Mouse (Mus musculus) liver, embryonic 12.5 days (tissue): ENCODE data around the gene Apol8. TPM values are rescaled to one million over a fixed set of nuclear protein-coding genes. Genes with fewer than 3 reads are reported as not detected.
"Not testable (repeated sequence)": the region's sequence is repeated elsewhere in the genome, so short reads cannot be mapped to it uniquely, and the experiment has no call there.

Experiments used
- ATAC-seq: fragments of 200-750 bp; cut with Nextera tagmentation; 2 replicates; pipeline ENCODE4 v1.8.0; 2017; ENCODE audit warnings: moderate number of reproducible peaks, mild to moderate bottlenecking, moderate library complexity
- H3K27ac ChIP-seq: fragments of 300-500 bp; sonication (generic); 2 replicates; pipeline ENCODE4 v1.5.1; 2016; ENCODE audit warnings: mild to moderate bottlenecking
- H3K27me3 ChIP-seq: fragments of 300-500 bp; sonication (generic); replicated peaks from 2 replicates; pipeline ENCODE4 v1.6.1; 2016; ENCODE audit warnings: mild to moderate bottlenecking, moderate library complexity
- H3K36me3 ChIP-seq: fragments of 300-500 bp; sonication (generic); 2 replicates; pipeline ENCODE4 v1.6.1; 2016; ENCODE audit warnings: mild to moderate bottlenecking, moderate library complexity
- H3K4me1 ChIP-seq: fragments of 300-500 bp; sonication (generic); 2 replicates; pipeline ENCODE4 v1.6.1; 2016
- H3K4me2 ChIP-seq: fragments of 300-500 bp; sonication (generic); 2 replicates; pipeline ENCODE4 v1.6.1; 2016; ENCODE audit warnings: mild to moderate bottlenecking, moderate library complexity
- H3K4me3 ChIP-seq: fragments of 300-500 bp; sonication (generic); 2 replicates; pipeline ENCODE4 v1.5.1; 2016; ENCODE audit warnings: mild to moderate bottlenecking, moderate library complexity
- H3K9ac ChIP-seq: fragments of 300-500 bp; sonication (generic); 2 replicates; pipeline ENCODE4 v1.6.1; 2016; ENCODE audit warnings: mild to moderate bottlenecking, moderate library complexity
- H3K9me3 ChIP-seq: fragments of 300-500 bp; sonication (generic); replicated peaks from 2 replicates; pipeline ENCODE4 v1.6.1; 2016; ENCODE audit warnings: mild to moderate bottlenecking, moderate library complexity
- WGBS: fragments of 180-500 bp; shearing (Covaris S2); methylation state at CpG from one replicate; pipeline ENCODE4 v1.1.7; 2016; ENCODE audit not compliant: insufficient replicate concordance; 5-methylcytosine and 5-hydroxymethylcytosine counted together
- polyA plus RNA-seq: library from polyadenylated mRNA; unstranded; fragments of >200 nt; fragmentation: Nextera tagmentation; extraction: Ambion mirVana; gene quantifications from 2 replicates; pipeline ENCODE4 v1.2.1, GENCODE M21; 2016

The Apol8 gene
- polyA plus RNA-seq, 1 experiment from 2014 or later = 26.7 TPM

- H3K36me3 ChIP-seq = not testable (repeated sequence)
Measured at GRCm38 (mm10) chr15:77721509-77721908, 35.3 kb downstream of the Apol8 start.

GRCm38 (mm10) chr15:77718240-77718639, 38.6 kb downstream of the Apol8 start:
- not testable (repeated sequence) for H3K4me1 ChIP-seq, ATAC-seq, H3K9ac ChIP-seq, H3K4me2 ChIP-seq, H3K27ac ChIP-seq, H3K36me3 ChIP-seq, H3K4me3 ChIP-seq, H3K27me3 ChIP-seq, H3K9me3 ChIP-seq
- WGBS = 68% methylated on average over 6 of the region's 6 CpGs

More at GRCm38 (mm10) chr15:77721509-77721908, 35.3 kb downstream of the Apol8 start:
- not testable (repeated sequence) for H3K4me3 ChIP-seq, H3K27me3 ChIP-seq, H3K4me2 ChIP-seq, ATAC-seq, H3K27ac ChIP-seq, H3K9me3 ChIP-seq, H3K9ac ChIP-seq, H3K4me1 ChIP-seq
- no CpG with 5 or more reads among the region's 3 CpGs for WGBS

GRCm38 (mm10) chr15:77708936-77709335, 47.9 kb downstream of the Apol8 start:
- not testable (repeated sequence) for ATAC-seq, H3K9me3 ChIP-seq, H3K4me1 ChIP-seq, H3K36me3 ChIP-seq, H3K27ac ChIP-seq, H3K4me2 ChIP-seq, H3K4me3 ChIP-seq, H3K27me3 ChIP-seq, H3K9ac ChIP-seq
- WGBS = 33% methylated on average over 1 of the region's 1 CpGs

GRCm38 (mm10) chr15:77705306-77705705, 51.5 kb downstream of the Apol8 start:
- not testable (repeated sequence) for ATAC-seq

GRCm38 (mm10) chr15:77698656-77699055, 58.1 kb downstream of the Apol8 start, which contains the start of gene Apol7e:
Gene Apol7e (plus strand): TSS chr15:77698857.
- not testable (repeated sequence) for H3K4me1 ChIP-seq, H3K36me3 ChIP-seq, ATAC-seq, H3K27me3 ChIP-seq, H3K27ac ChIP-seq, H3K9ac ChIP-seq, H3K4me2 ChIP-seq, H3K4me3 ChIP-seq, H3K9me3 ChIP-seq
- WGBS = 44% methylated on average over 4 of the region's 4 CpGs

More at GRCm38 (mm10) chr15:77705306-77705705, 51.5 kb downstream of the Apol8 start:
- not testable (repeated sequence) for H3K9ac ChIP-seq, H3K9me3 ChIP-seq, H3K27me3 ChIP-seq, H3K4me2 ChIP-seq, H3K27ac ChIP-seq, H3K4me1 ChIP-seq, H3K36me3 ChIP-seq, H3K4me3 ChIP-seq
- WGBS = 75% methylated on average over 3 of the region's 3 CpGs

Other genes starting within 250 kb of the Apol8 start
- gene Apol11a, start 248.7 kb downstream of the Apol8 start, polyA plus RNA-seq = 0.19 and 0.42 TPM in 2 replicates
- not detected in 2 replicates for gene Apol7c, start 223.7 kb downstream of the Apol8 start, polyA plus RNA-seq
- not detected in 2 replicates for gene 1700025B11Rik, start 195.1 kb downstream of the Apol8 start, polyA plus RNA-seq
- not detected in 2 replicates for gene Apol10b, start 160.9 kb downstream of the Apol8 start, polyA plus RNA-seq
- not detected in 2 replicates for gene Gm36245, start 157.7 kb downstream of the Apol8 start, polyA plus RNA-seq
- gene Apol11b, start 113.7 kb downstream of the Apol8 start, polyA plus RNA-seq = 6.3 and 6.9 TPM in 2 replicates
- not detected in 2 replicates for gene Apol7e, start 58.1 kb downstream of the Apol8 start, polyA plus RNA-seq
- not detected in 2 replicates for gene Apol9b, start 28.0 kb downstream of the Apol8 start, polyA plus RNA-seq
- gene Myh9, start 85.2 kb upstream of the Apol8 start, polyA plus RNA-seq = 32.5 and 34.2 TPM in 2 replicates
- 239 and 249 TPM in 2 replicates for gene Txn2, start 172.0 kb upstream of the Apol8 start, polyA plus RNA-seq
- 1.3 and 1.7 TPM in 2 replicates for gene Foxred2, start 199.7 kb upstream of the Apol8 start, polyA plus RNA-seq
- gene Eif3d, start 213.8 kb upstream of the Apol8 start, polyA plus RNA-seq = 257 and 271 TPM in 2 replicates